Comparison of ENCODE assay signal across 23 mouse cellular contexts in the genomic region with DNA sequence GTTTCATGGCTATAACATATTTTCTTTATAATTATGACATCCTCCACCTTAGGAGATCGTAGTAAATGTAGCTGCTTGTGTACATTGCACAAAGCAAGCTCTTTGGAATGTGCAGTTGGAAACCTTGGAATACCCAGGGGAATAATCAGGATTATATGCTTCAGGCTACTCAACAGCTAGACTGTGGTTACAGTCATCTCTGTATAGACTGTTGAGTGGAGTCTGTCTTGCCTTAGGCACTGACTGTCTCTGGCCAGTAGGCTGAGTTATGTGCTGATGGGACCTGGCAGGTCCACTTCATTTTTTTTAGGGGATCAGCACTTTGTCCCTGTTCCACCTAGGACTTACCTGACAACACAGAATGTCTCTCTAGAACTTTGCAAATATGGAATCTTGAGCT. TPM values are rescaled to one million over a fixed set of nuclear protein-coding genes. Genes with fewer than 3 reads are reported as not detected.
DNase-seq lines count a peak whose midpoint lies in the region; ATAC-seq and TF ChIP-seq lines count a peak whose summit lies in the region.
"Had no signal": no experiment of that assay in that cellular context is flagged by ENCODE, and none has a peak within 500 bp of the region (broad histone marks: within the 10 kb centered on the region; RNA-seq: fewer than 3 reads in every experiment).

No protein-coding gene starts in this region.

- H3K4me1 ChIP-seq in limb, embryonic 11.5 days (ENCODE audit: control insufficient read depth, insufficient read depth, low read length): peaks cover 2% of the 10 kb centered on the region; the same call in 1 of the 2 replicates
- peaks cover 17% of the 10 kb centered on the region for H3K4me1 ChIP-seq in limb, embryonic 10.5 days
- H3K4me1 ChIP-seq in MEL (ENCODE audit: control insufficient read depth in 1 of 2, insufficient read depth in 2 of 2, low read length in 2 of 2): peaks cover 48 to 51% of the 10 kb centered on the region in 2 experiments
- peaks cover 20% of the 10 kb centered on the region for H3K4me1 ChIP-seq in limb, embryonic 14.5 days (ENCODE audit: control insufficient read depth, insufficient read depth, low read length)
- H3K4me1 ChIP-seq in liver, embryonic 16.5 days (ENCODE audit: control insufficient read depth, low read depth, low read length): peaks cover 64% of the 10 kb centered on the region
- H3K4me1 ChIP-seq: midbrain, embryonic 15.5 days had no signal

- no peak overlapping the region for H3K27ac ChIP-seq in limb, embryonic 11.5 days (replicated peaks; ENCODE audit: low read depth, low read length)
- H3K27ac ChIP-seq in limb, embryonic 10.5 days: no peak overlapping the region
- H3K27ac ChIP-seq in MEL (ENCODE audit: control insufficient read depth, low read depth, low read length): peak overlapping the region; percentile 68; the same call in 1 of the 2 replicates
- H3K27ac ChIP-seq in limb, embryonic 14.5 days (replicated peaks; ENCODE audit: low read depth, low read length): no peak overlapping the region
- peak overlapping the region; percentile 63 for H3K27ac ChIP-seq in liver, embryonic 16.5 days (ENCODE audit: low read length)
- H3K27ac ChIP-seq: forebrain, embryonic 10.5 days; heart, embryonic 15.5 days; hindbrain, embryonic 15.5 days; intestine, embryonic 15.5 days; kidney, postnatal 0 days; left cerebral cortex, adult 2 months; midbrain, embryonic 15.5 days; neural tube, embryonic 12.5 days had no signal

- no peak overlapping the region for H3K4me2 ChIP-seq in limb, embryonic 11.5 days (ENCODE audit: low read depth, severe bottlenecking)
- H3K4me2 ChIP-seq in limb, embryonic 14.5 days (replicated peaks; ENCODE audit: low read depth, low read length, severe bottlenecking): no peak overlapping the region
- H3K4me2 ChIP-seq in liver, embryonic 16.5 days (ENCODE audit: low read depth, low read length): peak overlapping the region; percentile 59
- H3K4me2 ChIP-seq: heart, embryonic 15.5 days; hindbrain, embryonic 15.5 days; intestine, embryonic 15.5 days; lung, embryonic 14.5 days; midbrain, embryonic 15.5 days; neural tube, embryonic 12.5 days had no signal

- DNase-seq in limb, embryonic 11.5 days (ENCODE audit: low spot score): no peak
- DNase-seq in limb, embryonic 10.5 days (ENCODE audit: low spot score): no peak
- DNase-seq in MEL (ENCODE audit: low read depth, low spot score): no peak
- DNase-seq in limb, embryonic 14.5 days (ENCODE audit: low spot score): peak; percentile 19
- DNase-seq in gastrocnemius, postnatal 10 days: no peak
- no peak for DNase-seq in heart, adult 11 months
- DNase-seq: adrenal gland, postnatal 36 days; cerebellum, adult 9-11 months; gastrocnemius, postnatal 25 days; heart, postnatal 36 days; lung, embryonic 14.5 days; right cerebral cortex, postnatal 14 days had no signal

- H3K9ac ChIP-seq in limb, embryonic 11.5 days (ENCODE audit: low read length): no peak overlapping the region
- no peak overlapping the region for H3K9ac ChIP-seq in MEL (ENCODE audit: control insufficient read depth, low read depth, low read length, poor library complexity, severe bottlenecking)
- no peak overlapping the region for H3K9ac ChIP-seq in limb, embryonic 14.5 days (ENCODE audit: low read depth, low read length, severe bottlenecking)
- no peak overlapping the region for H3K9ac ChIP-seq in liver, embryonic 16.5 days (ENCODE audit: low read depth, low read length)
- H3K9ac ChIP-seq: heart, embryonic 15.5 days; hindbrain, embryonic 15.5 days; intestine, embryonic 15.5 days; lung, embryonic 14.5 days; midbrain, embryonic 15.5 days; neural tube, embryonic 12.5 days had no signal

- no peaks in the 10 kb centered on the region; the same call in 1 of the 2 replicates for H3K36me3 ChIP-seq in limb, embryonic 11.5 days (ENCODE audit: control insufficient read depth, insufficient read depth, low read length)
- peaks cover 20% of the 10 kb centered on the region for H3K36me3 ChIP-seq in limb, embryonic 10.5 days
- peaks cover 25 to 63% of the 10 kb centered on the region in 2 experiments for H3K36me3 ChIP-seq in MEL (ENCODE audit: control insufficient read depth in 1 of 2, insufficient read depth in 2 of 2, low read length in 2 of 2)
- H3K36me3 ChIP-seq in limb, embryonic 14.5 days (ENCODE audit: control insufficient read depth, insufficient read depth, low read length): peaks cover 19% of the 10 kb centered on the region
- peaks cover 15% of the 10 kb centered on the region for H3K36me3 ChIP-seq in liver, embryonic 16.5 days (ENCODE audit: control insufficient read depth, insufficient read depth)
- H3K36me3 ChIP-seq: intestine, embryonic 15.5 days had no signal

- no peak for TF ChIP-seq RAD21 in MEL (IDR thresholded peaks at IDR 0.05; ENCODE audit: low read depth, low read length)

- H3K9me3 ChIP-seq in limb, embryonic 11.5 days (ENCODE audit: control insufficient read depth, low read length): no peaks in the 10 kb centered on the region
- no peaks in the 10 kb centered on the region for H3K9me3 ChIP-seq in limb, embryonic 10.5 days (replicated peaks)
- H3K9me3 ChIP-seq in MEL (replicated peaks; ENCODE audit: insufficient read depth, low read length): no peaks in the 10 kb centered on the region
- H3K9me3 ChIP-seq in limb, embryonic 14.5 days (ENCODE audit: control insufficient read depth, low read length): no peaks in the 10 kb centered on the region
- no peaks in the 10 kb centered on the region for H3K9me3 ChIP-seq in liver, embryonic 16.5 days (replicated peaks; ENCODE audit: control insufficient read depth, low read length)
- H3K9me3 ChIP-seq: heart, embryonic 15.5 days; hindbrain, embryonic 15.5 days; intestine, embryonic 15.5 days; midbrain, embryonic 15.5 days; neural tube, embryonic 12.5 days had no signal

- 0 out of 2 replicates have a peak, but pooled peaks have one; percentile 18 for ATAC-seq in limb, embryonic 11.5 days (ENCODE audit: insufficient number of reproducible peaks, low FRiP score, low TSS enrichment, low read depth)
- no peak for ATAC-seq in limb, embryonic 14.5 days (ENCODE audit: low FRiP score, low read depth)
- ATAC-seq in liver, embryonic 16.5 days (ENCODE audit: low read depth): no peak
- no peak for ATAC-seq in activated CD4-positive, CD25-positive, alpha-beta regulatory T cell, adult 4 months
- ATAC-seq: forebrain, embryonic 16.5 days; intestine, embryonic 15.5 days; midbrain, embryonic 15.5 days had no signal

- no peak overlapping the region for H3K4me3 ChIP-seq in limb, embryonic 11.5 days (ENCODE audit: low read depth, low read length)
- no peak overlapping the region for H3K4me3 ChIP-seq in limb, embryonic 10.5 days
- H3K4me3 ChIP-seq in MEL (ENCODE audit: control insufficient read depth in 1 of 2, insufficient read depth in 1 of 2, low read depth in 2 of 2, low read length in 2 of 2): no peak overlapping the region
- H3K4me3 ChIP-seq in limb, embryonic 14.5 days (replicated peaks; ENCODE audit: low read length): no peak overlapping the region
- H3K4me3 ChIP-seq in liver, embryonic 16.5 days (ENCODE audit: low read depth, low read length): no peak overlapping the region
- H3K4me3 ChIP-seq: forebrain, embryonic 10.5 days; heart, embryonic 15.5 days; hindbrain, embryonic 15.5 days; intestine, embryonic 15.5 days; left cerebral cortex, adult 2 months; midbrain, embryonic 15.5 days; neural tube, embryonic 12.5 days had no signal

- TF ChIP-seq POLR2A in MEL (IDR thresholded peaks at IDR 0.05; ENCODE audit: control insufficient read depth in 1 of 2, insufficient read depth in 1 of 2, low read depth in 1 of 2, low read length in 2 of 2, poor library complexity in 1 of 2): no peak
- TF ChIP-seq POLR2A in limb, embryonic 14.5 days (IDR thresholded peaks at IDR 0.05; ENCODE audit: borderline replicate concordance, extremely low read depth, insufficient read depth, insufficient read length): no peak

- no peak for TF ChIP-seq EP300 in MEL (IDR thresholded peaks at IDR 0.05; ENCODE audit: low read depth in 1 of 2, low read length in 2 of 2)

- WGBS in limb, embryonic 11.5 days: 68% methylated on average over 1 of the region's 1 CpGs
- 90% methylated on average over 1 of the region's 1 CpGs for WGBS in limb, embryonic 10.5 days
- WGBS in limb, embryonic 14.5 days: 30% methylated on average over 1 of the region's 1 CpGs
- 80% methylated on average over 1 of the region's 1 CpGs for WGBS in liver, embryonic 16.5 days (ENCODE audit: insufficient replicate concordance)

- H3K79me2 ChIP-seq in MEL (ENCODE audit: control insufficient read depth, insufficient read depth, low read length, poor library complexity): peaks cover 44% of the 10 kb centered on the region

- no peak for TF ChIP-seq CTCF in MEL (IDR thresholded peaks at IDR 0.05 in 2 of 3, conservative IDR thresholded peaks at IDR 0.05 in 1 of 3; ENCODE audit: control insufficient read depth in 1 of 3, insufficient read depth in 1 of 3, low read depth in 2 of 3, low read length in 3 of 3, poor library complexity in 1 of 3, severe bottlenecking in 1 of 3)

- no peaks in the 10 kb centered on the region for H3K27me3 ChIP-seq in limb, embryonic 11.5 days (ENCODE audit: control insufficient read depth, insufficient read depth, low read length)
- no peaks in the 10 kb centered on the region for H3K27me3 ChIP-seq in limb, embryonic 10.5 days (ENCODE audit: low read depth, poor library complexity, severe bottlenecking)
- H3K27me3 ChIP-seq in MEL (ENCODE audit: control insufficient read depth in 1 of 2, insufficient read depth in 2 of 2, low read length in 2 of 2): no peaks in the 10 kb centered on the region
- H3K27me3 ChIP-seq in limb, embryonic 14.5 days (ENCODE audit: control insufficient read depth, insufficient read depth, low read length): no peaks in the 10 kb centered on the region
- no peaks in the 10 kb centered on the region for H3K27me3 ChIP-seq in liver, embryonic 16.5 days (ENCODE audit: control insufficient read depth, insufficient read depth, low read depth, low read length)
- H3K27me3 ChIP-seq: heart, embryonic 15.5 days; hindbrain, embryonic 15.5 days; intestine, embryonic 15.5 days; midbrain, embryonic 15.5 days; neural tube, embryonic 12.5 days had no signal

TF ChIP-seq in MEL, 35 proteins besides CTCF, POLR2A, EP300 and RAD21 (continues in another document):
- TF ChIP-seq ETS1 (IDR thresholded peaks at IDR 0.05; ENCODE audit: low read depth, low read length) (no peak), CHD2 (IDR thresholded peaks at IDR 0.05; ENCODE audit: low read length) (no peak)

RNA-seq across cellular contexts. Expression of a gene that starts 31.3 kb away (rescaled TPM):
- polyA plus RNA-seq in limb, embryonic 11.5 days (2014; fragmentation: Nextera tagmentation; extraction: Ambion mirVana): 48.1 and 54.8 TPM in 2 replicates
- 40.0 and 51.8 TPM in 2 replicates for polyA plus RNA-seq in limb, embryonic 10.5 days (2016; fragmentation: Nextera tagmentation; extraction: Ambion mirVana)
- total RNA-seq in MEL (2012; rRNA removed): 22.4 and 24.4 TPM in 2 replicates
- 10 to 100 TPM in 1 of 2 experiments, not detected in 1; 32.1 TPM for polyA plus RNA-seq in MEL (2012; ENCODE audit: insufficient read depth in 1 of 2, insufficient read length in 2 of 2, low read depth in 1 of 2, low replicate concordance in 2 of 2, missing spikeins in 1 of 2)
- polyA plus RNA-seq in limb, embryonic 14.5 days (2012; rRNA removed): 31.4 and 31.5 TPM in 2 replicates
- polyA plus RNA-seq in limb, embryonic 14.5 days (2014; fragmentation: Nextera tagmentation; extraction: Ambion mirVana): 36.1 and 40.8 TPM in 2 replicates
- polyA plus RNA-seq in liver, embryonic 16.5 days (2015; fragmentation: Nextera tagmentation; extraction: Ambion mirVana): 46.8 and 51.5 TPM in 2 replicates
- 10 to 100 TPM; 15.2 to 26.6 TPM for polyA plus RNA-seq in activated CD4-positive, CD25-positive, alpha-beta regulatory T cell, adult 4 months (2017; shearing (Covaris generic))
- total RNA-seq in gastrocnemius, postnatal 10 days (2021): 10 to 100 TPM in 1 of 2 experiments, 1 to 10 TPM in 1; 8.5 to 10.6 TPM

Comparison
In these comparisons a context has a peak if more than half of its experiments do, and no peak if none do; other contexts are left out.
1. H3K27ac ChIP-seq: peak in MEL (single experiment) and liver, embryonic 16.5 days (single experiment); none in limb, embryonic 11.5 days (single experiment), limb, embryonic 10.5 days (single experiment) and limb, embryonic 14.5 days (single experiment).